Mouse (Mus musculus): ENCODE measurements around the gene Stau1. TPM values are rescaled to one million over a fixed set of nuclear protein-coding genes. Genes with fewer than 3 reads are reported as not detected.

Stau1 gene
- polyA plus RNA-seq (2016; fragmentation: Nextera tagmentation; extraction: Ambion mirVana) = 89.6 and 91.9 TPM in 2 replicates

- Histone ChIP-seq H3K27me3 (ENCODE audit: insufficient read depth, poor library complexity, severe bottlenecking) (no peaks in the 10 kb centered on the region), H3K27ac (peak within 1 kb of the TSS; percentile 98), H3K4me3 (peak within 1 kb of the TSS; percentile 99), H3K9me3 (no peaks in the 10 kb centered on the region), H3K4me1 (replicated peaks) (peaks cover 40% of the 10 kb centered on the region), H3K36me3 (no peaks in the 10 kb centered on the region)
- WGBS = under 1% methylated on average over 88 of the region's 88 CpGs
- DNase-seq (ENCODE audit: low spot score) = peak; percentile 96
Measured at GRCm38 (mm10) chr2:166995796-166996532, at the start of gene Stau1. TSS of gene Stau1 (minus strand) at chr2:166996299.

DNA sequence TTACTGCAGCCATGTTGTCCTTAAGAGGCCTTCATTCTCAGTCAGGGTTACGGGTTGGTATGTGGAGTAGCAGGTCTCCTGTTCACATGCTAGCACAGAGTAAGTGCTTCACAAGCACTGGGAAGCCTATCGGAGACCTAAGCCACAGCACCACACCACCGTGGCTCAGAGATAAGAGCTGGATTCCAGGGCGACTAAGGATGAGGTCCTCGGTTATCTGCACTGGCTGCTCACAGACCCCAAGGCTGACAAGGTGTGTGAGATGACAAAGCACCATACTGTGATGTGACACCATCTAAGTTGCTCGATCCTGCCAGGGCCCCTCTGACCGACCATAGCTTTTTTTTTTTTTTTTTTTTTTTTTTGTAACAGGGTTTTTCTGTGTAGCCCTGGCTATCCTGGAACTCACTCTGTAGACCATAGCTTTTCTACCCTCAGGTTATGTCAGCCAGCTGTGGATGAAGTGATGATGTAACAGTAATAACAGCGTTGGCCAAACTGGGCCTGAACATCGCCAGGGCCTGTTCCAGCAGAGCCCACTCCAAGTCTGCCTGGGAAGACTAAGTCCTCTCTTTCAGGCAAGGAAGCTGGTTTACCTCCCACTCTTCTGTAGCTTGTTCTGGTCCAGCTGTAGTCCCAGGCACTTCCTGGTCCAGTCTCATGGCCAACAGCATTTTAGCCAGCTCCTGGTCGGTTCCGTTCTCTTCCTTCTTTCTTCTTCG lies 47.5 kb upstream of the Stau1 start:
- Histone ChIP-seq H3K4me1 (replicated peaks) (no peaks in the 10 kb centered on the region; the same call in 1 of the 2 replicates), H3K36me3 (peaks cover 97% of the 10 kb centered on the region), H3K27ac (no peak overlapping the region), H3K4me3 (no peak overlapping the region), H3K27me3 (ENCODE audit: insufficient read depth, poor library complexity, severe bottlenecking) (no peaks in the 10 kb centered on the region), H3K9me3 (no peaks in the 10 kb centered on the region)
- no peak for DNase-seq (ENCODE audit: low spot score)
- 95% methylated on average over 12 of the region's 12 CpGs for WGBS

GRCm38 (mm10) chr2:167039386-167039785 lies 43.3 kb upstream of the Stau1 start:
- Histone ChIP-seq H3K4me1 (replicated peaks) (no peaks in the 10 kb centered on the region; the same call in 1 of the 2 replicates), H3K27me3 (ENCODE audit: insufficient read depth, poor library complexity, severe bottlenecking) (no peaks in the 10 kb centered on the region), H3K27ac (no peak overlapping the region), H3K36me3 (peaks cover 100% of the 10 kb centered on the region), H3K9me3 (no peaks in the 10 kb centered on the region), H3K4me3 (no peak overlapping the region)
- no peak for DNase-seq (ENCODE audit: low spot score)
- 92% methylated on average over 8 of the region's 8 CpGs for WGBS

GRCm38 (mm10) chr2:167038716-167039115 lies 42.6 kb upstream of the Stau1 start:
- no peak for DNase-seq (ENCODE audit: low spot score)
- Histone ChIP-seq H3K27me3 (ENCODE audit: insufficient read depth, poor library complexity, severe bottlenecking) (no peaks in the 10 kb centered on the region), H3K4me1 (replicated peaks) (no peaks in the 10 kb centered on the region; the same call in 1 of the 2 replicates), H3K4me3 (no peak overlapping the region), H3K27ac (no peak overlapping the region), H3K9me3 (no peaks in the 10 kb centered on the region), H3K36me3 (peaks cover 100% of the 10 kb centered on the region)
- 93% methylated on average over 7 of the region's 7 CpGs for WGBS

DNA sequence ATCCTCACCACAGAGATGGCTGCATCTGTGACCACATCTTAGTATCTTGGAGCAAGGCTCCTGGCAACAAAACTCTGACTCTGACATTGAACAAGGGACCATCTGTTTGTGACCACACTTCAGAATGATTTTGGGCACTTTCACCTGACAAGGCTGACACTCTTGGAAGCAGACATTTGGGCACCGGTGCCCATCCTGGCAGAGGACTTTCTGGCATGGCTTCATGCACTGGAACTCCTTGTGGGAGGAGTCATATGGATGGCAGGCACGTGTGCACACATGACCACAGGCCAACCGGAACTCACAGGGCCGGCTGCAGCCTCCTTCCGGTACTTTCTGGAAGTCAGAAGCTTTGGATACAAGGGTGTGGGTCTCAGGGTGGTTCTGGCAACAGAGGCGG lies 42.2 kb upstream of the Stau1 start:
- Histone ChIP-seq H3K27me3 (ENCODE audit: insufficient read depth, poor library complexity, severe bottlenecking) (no peaks in the 10 kb centered on the region), H3K36me3 (peaks cover 100% of the 10 kb centered on the region), H3K9me3 (no peaks in the 10 kb centered on the region), H3K4me3 (no peak overlapping the region), H3K27ac (no peak overlapping the region), H3K4me1 (replicated peaks) (no peaks in the 10 kb centered on the region; the same call in 1 of the 2 replicates)
- 94% methylated on average over 6 of the region's 6 CpGs for WGBS
- no peak for DNase-seq (ENCODE audit: low spot score)

GRCm38 (mm10) chr2:167037710-167038109 lies 41.6 kb upstream of the Stau1 start:
- DNase-seq (ENCODE audit: low spot score) = no peak
- Histone ChIP-seq H3K4me1 (replicated peaks) (no peaks in the 10 kb centered on the region; the same call in 1 of the 2 replicates), H3K4me3 (no peak overlapping the region), H3K36me3 (peaks cover 100% of the 10 kb centered on the region), H3K27me3 (ENCODE audit: insufficient read depth, poor library complexity, severe bottlenecking) (no peaks in the 10 kb centered on the region), H3K9me3 (no peaks in the 10 kb centered on the region), H3K27ac (no peak overlapping the region)
- WGBS = 95% methylated on average over 12 of the region's 12 CpGs

- H3K27ac ChIP-seq = no peak overlapping the region
- no peaks in the 10 kb centered on the region for H3K27me3 ChIP-seq (ENCODE audit: insufficient read depth, poor library complexity, severe bottlenecking)
- DNase-seq (ENCODE audit: low spot score) = no peak
- no peak overlapping the region for H3K4me3 ChIP-seq
- WGBS = 93% methylated on average over 4 of the region's 4 CpGs
- H3K9me3 ChIP-seq = no peaks in the 10 kb centered on the region
- H3K4me1 ChIP-seq (replicated peaks) = no peaks in the 10 kb centered on the region
- peaks cover 100% of the 10 kb centered on the region for H3K36me3 ChIP-seq
Measured at GRCm38 (mm10) chr2:167030507-167030906, 34.4 kb upstream of the Stau1 start.

DNA sequence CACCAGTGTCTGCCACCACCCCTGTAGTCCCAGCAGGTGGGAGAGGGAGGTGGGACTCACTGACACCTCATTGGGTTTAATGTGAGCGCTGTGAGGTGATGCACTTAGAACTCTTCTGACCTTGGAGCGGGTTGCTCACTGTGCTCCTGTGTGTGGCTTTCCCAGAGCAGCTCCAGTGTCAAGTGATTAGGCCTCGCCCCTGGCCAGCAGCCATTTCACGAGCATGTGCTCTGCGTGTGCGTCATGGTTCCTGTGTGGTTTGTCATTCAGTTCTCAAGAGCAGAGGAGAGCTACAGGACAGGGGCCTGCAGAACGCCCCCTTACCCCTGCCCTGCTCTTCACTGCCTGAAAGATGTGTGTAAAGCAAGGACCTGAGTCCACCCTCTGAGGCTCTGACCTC lies 32.5 kb upstream of the Stau1 start:
- DNase-seq (ENCODE audit: low spot score) = no peak
- H3K27me3 ChIP-seq (ENCODE audit: insufficient read depth, poor library complexity, severe bottlenecking) = no peaks in the 10 kb centered on the region
- 96% methylated on average over 7 of the region's 7 CpGs for WGBS
- H3K27ac ChIP-seq = no peak overlapping the region
- no peaks in the 10 kb centered on the region for H3K9me3 ChIP-seq
- H3K4me1 ChIP-seq (replicated peaks) = no peaks in the 10 kb centered on the region
- H3K4me3 ChIP-seq = no peak overlapping the region
- peaks cover 99% of the 10 kb centered on the region for H3K36me3 ChIP-seq

DNA sequence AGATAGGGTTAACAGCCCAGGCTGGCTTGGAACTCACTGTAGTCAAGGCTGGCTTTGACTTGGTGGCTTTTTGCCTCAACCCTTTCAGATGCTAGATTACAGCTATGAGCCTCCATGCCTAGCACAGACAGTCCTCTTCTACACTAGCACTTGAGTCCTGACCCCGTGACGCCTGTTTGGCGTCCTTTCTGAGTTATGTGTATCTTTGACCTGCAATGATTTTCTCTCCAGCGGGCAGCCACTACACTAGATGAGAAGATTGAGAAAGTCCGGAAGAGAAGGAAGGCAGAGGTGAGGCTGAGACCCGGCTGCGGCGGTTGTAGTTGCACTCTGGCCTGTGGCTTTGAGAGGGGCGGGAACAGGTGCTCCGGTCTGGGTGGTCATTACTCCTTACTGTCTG lies 23.3 kb upstream of the Stau1 start:
- Histone ChIP-seq H3K4me3 (no peak overlapping the region), H3K36me3 (peaks cover 72% of the 10 kb centered on the region), H3K4me1 (replicated peaks) (peaks cover 25% of the 10 kb centered on the region), H3K27me3 (ENCODE audit: insufficient read depth, poor library complexity, severe bottlenecking) (no peaks in the 10 kb centered on the region), H3K27ac (no peak overlapping the region), H3K9me3 (no peaks in the 10 kb centered on the region)
- DNase-seq (ENCODE audit: low spot score) = no peak
- WGBS = 94% methylated on average over 10 of the region's 10 CpGs

DNA sequence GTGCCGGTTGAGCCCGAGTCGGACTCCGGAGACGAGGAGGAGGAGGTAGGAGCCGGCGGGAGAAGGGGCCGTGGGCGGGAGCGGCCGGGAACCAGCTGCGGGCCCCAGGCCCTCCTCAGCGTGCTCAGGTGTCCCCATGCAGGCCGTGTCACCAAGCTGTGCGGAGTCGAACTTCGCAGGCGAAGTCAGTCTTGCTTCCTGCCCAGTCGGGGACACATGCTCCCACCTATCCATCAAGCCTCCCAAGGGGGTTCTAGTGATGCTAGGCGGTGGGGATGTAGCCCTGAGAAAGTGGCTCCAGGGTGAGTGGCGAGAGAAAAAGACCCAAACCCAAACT lies 19.3 kb upstream of the Stau1 start:
- Histone ChIP-seq H3K4me3 (peak overlapping the region; percentile 81), H3K36me3 (peaks cover 33% of the 10 kb centered on the region), H3K27ac (peak overlapping the region; percentile 90), H3K27me3 (ENCODE audit: insufficient read depth, poor library complexity, severe bottlenecking) (no peaks in the 10 kb centered on the region), H3K4me1 (replicated peaks) (peaks cover 25% of the 10 kb centered on the region), H3K9me3 (no peaks in the 10 kb centered on the region)
- WGBS = under 1% methylated on average over 21 of the region's 21 CpGs
- no peak for DNase-seq (ENCODE audit: low spot score)

DNA sequence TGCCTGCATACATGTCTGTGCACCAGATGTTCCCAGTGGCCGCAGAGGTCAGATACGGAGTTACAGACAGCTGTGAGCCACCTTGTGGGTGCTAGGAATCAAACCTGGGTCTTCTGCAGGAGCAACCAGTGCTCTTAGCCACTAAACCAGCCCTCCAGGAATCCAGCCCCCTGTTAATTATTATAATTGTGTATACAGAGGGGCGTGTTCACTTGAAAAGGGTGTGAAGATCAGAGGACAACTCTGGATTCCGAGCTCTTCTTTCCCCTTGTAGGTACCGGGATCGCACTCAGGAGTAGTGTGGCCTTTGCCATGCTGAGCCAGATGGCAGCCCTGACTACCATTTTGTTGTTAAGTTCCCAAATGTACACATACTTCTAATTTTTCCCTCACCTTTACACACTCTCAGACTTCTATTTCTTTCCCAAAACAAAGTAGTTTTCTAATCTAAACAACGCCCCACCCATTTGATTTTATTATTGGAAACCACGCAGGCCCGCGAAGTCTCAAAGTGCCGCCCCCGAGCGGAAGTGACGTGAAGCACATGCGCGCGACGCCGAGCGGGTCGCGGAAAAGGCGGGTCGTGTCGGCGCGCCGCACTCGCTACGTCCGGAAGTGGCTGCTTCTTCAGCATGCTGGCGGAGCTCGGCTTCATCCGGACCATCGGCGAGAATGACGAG lies 18.7 kb upstream of the Stau1 start, which contains the start of gene Ddx27:
TSS of gene Ddx27 (plus strand) at position 492 of the 680 bp plus-strand sequence.
- Histone ChIP-seq H3K27me3 (ENCODE audit: insufficient read depth, poor library complexity, severe bottlenecking) (no peaks in the 10 kb centered on the region), H3K27ac (peak within 1 kb of the TSS; percentile 90), H3K36me3 (peaks cover 28% of the 10 kb centered on the region), H3K4me3 (peak within 1 kb of the TSS; percentile 81), H3K9me3 (no peaks in the 10 kb centered on the region), H3K4me1 (replicated peaks) (peaks cover 25% of the 10 kb centered on the region)
- DNase-seq (ENCODE audit: low spot score) = peak; percentile 94
- 3% methylated on average over 37 of the region's 37 CpGs for WGBS

DNA sequence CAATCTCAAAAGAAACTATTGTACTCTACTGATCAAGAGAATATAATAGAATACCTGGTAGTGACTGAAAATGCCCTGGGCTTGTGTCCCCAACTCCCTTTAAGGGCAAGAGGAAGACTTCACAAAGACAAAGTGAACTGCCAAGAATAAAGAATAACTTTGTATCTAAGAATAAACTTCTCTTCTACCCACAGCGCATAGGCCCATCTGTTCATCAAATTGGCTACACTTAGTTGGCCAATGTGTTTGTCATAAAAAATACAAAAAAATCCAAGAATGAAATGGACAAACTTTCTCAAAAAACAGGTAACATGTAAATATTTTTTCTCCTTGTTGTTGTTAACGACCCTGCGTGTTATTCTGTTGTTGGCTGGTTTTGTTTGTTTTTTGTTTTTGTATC lies 14.4 kb upstream of the Stau1 start:
- no peaks in the 10 kb centered on the region for H3K27me3 ChIP-seq (ENCODE audit: insufficient read depth, poor library complexity, severe bottlenecking)
- WGBS = 86% methylated on average over 3 of the region's 3 CpGs
- H3K4me1 ChIP-seq (replicated peaks) = peaks cover 6% of the 10 kb centered on the region
- no peak overlapping the region for H3K4me3 ChIP-seq
- H3K27ac ChIP-seq = no peak overlapping the region
- no peaks in the 10 kb centered on the region for H3K9me3 ChIP-seq
- H3K36me3 ChIP-seq = no peaks in the 10 kb centered on the region
- DNase-seq (ENCODE audit: low spot score) = no peak

GRCm38 (mm10) chr2:167009483-167009882 lies 13.4 kb upstream of the Stau1 start:
- DNase-seq (ENCODE audit: low spot score) = no peak
- no peak overlapping the region for H3K27ac ChIP-seq
- no peaks in the 10 kb centered on the region for H3K27me3 ChIP-seq (ENCODE audit: insufficient read depth, poor library complexity, severe bottlenecking)
- H3K9me3 ChIP-seq = no peaks in the 10 kb centered on the region
- no peak overlapping the region for H3K4me3 ChIP-seq
- no peaks in the 10 kb centered on the region for H3K36me3 ChIP-seq
- WGBS = 80% methylated on average over 4 of the region's 4 CpGs
- H3K4me1 ChIP-seq (replicated peaks) = no peaks in the 10 kb centered on the region
